Mouse (Mus musculus): ENCODE measurements at regions not wholly inside any gene's neighbourhood (a gene's known extent, or its start where the extent isn't known, plus 50 kb on each side); places are given as distances from the start of the nearest gene placed in this dataset.
A peak's percentile ranks its signal among the peaks of the same experiment; 100 is the strongest.
"Not testable (repeated sequence)": the region's sequence is repeated elsewhere in the genome, so short reads cannot be mapped to it uniquely, and the experiment has no call there.

GRCm38 (mm10) chr12:25475180-25475758 is 378.3 kb upstream of the Id2 start:
- DNase-seq (ENCODE audit: low spot score in 2 of 2), result no peak

- peak in 1 of 2 experiments; percentile 18 for DNase-seq (ENCODE audit: low spot score in 2 of 2)
These were observed 372.2 kb upstream of the Id2 start for GRCm38 (mm10) chr12:25469181-25469580.

GRCm38 (mm10) chr12:25467789-25468188 is 370.8 kb upstream of the Id2 start:
- DNase-seq (ENCODE audit: low spot score in 2 of 2), result peak; percentile 14 to 22

- not testable (repeated sequence) for DNase-seq (ENCODE audit: low spot score in 2 of 2)
These were observed 365.8 kb upstream of the Id2 start for GRCm38 (mm10) chr12:25462690-25463089.

GRCm38 (mm10) chr12:25455281-25455989 is 358.5 kb upstream of the Id2 start:
- DNase-seq (ENCODE audit: low spot score in 2 of 2), result no peak

- DNase-seq (ENCODE audit: low spot score in 2 of 2), result no peak
These were observed 356.4 kb upstream of the Id2 start for GRCm38 (mm10) chr12:25453356-25453755.

- DNase-seq (ENCODE audit: low spot score in 2 of 2), result no peak
These were observed 354.2 kb upstream of the Id2 start for GRCm38 (mm10) chr12:25451156-25451555.

- no peak for DNase-seq (ENCODE audit: low spot score in 2 of 2)
These were observed 347.4 kb upstream of the Id2 start for GRCm38 (mm10) chr12:25444355-25444754.

- DNase-seq (ENCODE audit: low spot score in 2 of 2), result no peak
These were observed 342.1 kb upstream of the Id2 start for GRCm38 (mm10) chr12:25439029-25439551.

- no peak for DNase-seq (ENCODE audit: low spot score in 2 of 2)
These were observed 341.5 kb upstream of the Id2 start for GRCm38 (mm10) chr12:25438217-25439028.

GRCm38 (mm10) chr12:25437556-25437955 is 340.6 kb upstream of the Id2 start:
- no peak for DNase-seq (ENCODE audit: low spot score in 2 of 2)

- DNase-seq (ENCODE audit: low spot score in 2 of 2), result no peak
These were observed 339.4 kb upstream of the Id2 start for GRCm38 (mm10) chr12:25436220-25436911.

GRCm38 (mm10) chr12:25432796-25433195 is 335.9 kb upstream of the Id2 start:
- DNase-seq (ENCODE audit: low spot score in 2 of 2), result no peak

GRCm38 (mm10) chr12:25430911-25431310 is 334.0 kb upstream of the Id2 start:
- DNase-seq (ENCODE audit: low spot score in 2 of 2), result no peak

GRCm38 (mm10) chr12:25427911-25428642 is 331.1 kb upstream of the Id2 start:
- DNase-seq (ENCODE audit: low spot score in 2 of 2), result no peak

- no peak for DNase-seq (ENCODE audit: low spot score in 2 of 2)
These were observed 320.4 kb upstream of the Id2 start for GRCm38 (mm10) chr12:25417336-25417735.

- no peak for DNase-seq (ENCODE audit: low spot score in 2 of 2)
These were observed 319.6 kb upstream of the Id2 start for GRCm38 (mm10) chr12:25416571-25416970.

GRCm38 (mm10) chr12:25415641-25416040 is 318.7 kb upstream of the Id2 start:
- DNase-seq (ENCODE audit: low spot score in 2 of 2), result no peak

- DNase-seq (ENCODE audit: low spot score in 2 of 2), result no peak
These were observed 318.3 kb upstream of the Id2 start for GRCm38 (mm10) chr12:25415232-25415631.

- DNase-seq (ENCODE audit: low spot score in 2 of 2), result no peak
These were observed 310.4 kb upstream of the Id2 start for GRCm38 (mm10) chr12:25407301-25407700.

GRCm38 (mm10) chr12:25400326-25400725 is 303.4 kb upstream of the Id2 start:
- DNase-seq (ENCODE audit: low spot score in 2 of 2), result no peak

All from layer of hippocampus, adult 18-20 months (tissue).